Mouse (Mus musculus): ENCODE measurements at regions not wholly inside any gene's neighbourhood (a gene's known extent, or its start where the extent isn't known, plus 50 kb on each side); places are given as distances from the start of the nearest gene placed in this dataset.

- Histone ChIP-seq H3K4me2 (replicated peaks; ENCODE audit: low read depth, low read length) (no peak overlapping the region), H3K4me1 (replicated peaks; ENCODE audit: control insufficient read depth, insufficient read depth, low read length) (no peaks in the 10 kb centered on the region), H3K27me3 (ENCODE audit: control insufficient read depth, insufficient read depth, low read length) (no peaks in the 10 kb centered on the region), H3K9ac (ENCODE audit: low read depth, low read length) (no peak overlapping the region), H3K4me3 (ENCODE audit: low read depth, low read length) (no peak overlapping the region), H3K9me3 (ENCODE audit: control insufficient read depth, low read length) (no peaks in the 10 kb centered on the region), H3K27ac (ENCODE audit: low read depth, low read length) (no peak overlapping the region), H3K36me3 (ENCODE audit: control insufficient read depth, insufficient read depth, low read length) (no peaks in the 10 kb centered on the region)
- no peak for ATAC-seq (ENCODE audit: low FRiP score)
- DNase-seq (ENCODE audit: low spot score): no peak
- WGBS: 84% methylated on average over 5 of the region's 5 CpGs
These were observed 193.8 kb upstream of the Zfp507 start for GRCm38 (mm10) chr7:35996609-35997008.

- no peak for DNase-seq (ENCODE audit: low spot score)
- Histone ChIP-seq H3K9ac (ENCODE audit: low read depth, low read length) (no peak overlapping the region), H3K4me1 (replicated peaks; ENCODE audit: control insufficient read depth, insufficient read depth, low read length) (no peaks in the 10 kb centered on the region), H3K4me3 (ENCODE audit: low read depth, low read length) (no peak overlapping the region), H3K27me3 (ENCODE audit: control insufficient read depth, insufficient read depth, low read length) (no peaks in the 10 kb centered on the region), H3K4me2 (replicated peaks; ENCODE audit: low read depth, low read length) (no peak overlapping the region), H3K36me3 (ENCODE audit: control insufficient read depth, insufficient read depth, low read length) (no peaks in the 10 kb centered on the region), H3K9me3 (ENCODE audit: control insufficient read depth, low read length) (no peaks in the 10 kb centered on the region), H3K27ac (ENCODE audit: low read depth, low read length) (no peak overlapping the region)
- WGBS: 69% methylated on average over 8 of the region's 8 CpGs
- no peak for ATAC-seq (ENCODE audit: low FRiP score)
These were observed 189.7 kb upstream of the Zfp507 start for GRCm38 (mm10) chr7:35992511-35992910.

GRCm38 (mm10) chr7:35991141-35991540 lies 188.3 kb upstream of the Zfp507 start:
- no peak for DNase-seq (ENCODE audit: low spot score)
- H3K4me3 ChIP-seq (ENCODE audit: low read depth, low read length): no peak overlapping the region
- H3K27me3 ChIP-seq (ENCODE audit: control insufficient read depth, insufficient read depth, low read length): no peaks in the 10 kb centered on the region
- H3K9ac ChIP-seq (ENCODE audit: low read depth, low read length): no peak overlapping the region
- ATAC-seq (ENCODE audit: low FRiP score): no peak
- no peak overlapping the region for H3K4me2 ChIP-seq (replicated peaks; ENCODE audit: low read depth, low read length)
- WGBS: 91% methylated on average over 5 of the region's 5 CpGs
- H3K27ac ChIP-seq (ENCODE audit: low read depth, low read length): no peak overlapping the region
- no peaks in the 10 kb centered on the region for H3K9me3 ChIP-seq (ENCODE audit: control insufficient read depth, low read length)
- no peaks in the 10 kb centered on the region for H3K4me1 ChIP-seq (replicated peaks; ENCODE audit: control insufficient read depth, insufficient read depth, low read length)
- H3K36me3 ChIP-seq (ENCODE audit: control insufficient read depth, insufficient read depth, low read length): no peaks in the 10 kb centered on the region

- 88% methylated on average over 8 of the region's 8 CpGs for WGBS
- Histone ChIP-seq H3K27me3 (ENCODE audit: control insufficient read depth, insufficient read depth, low read length) (no peaks in the 10 kb centered on the region), H3K4me1 (replicated peaks; ENCODE audit: control insufficient read depth, insufficient read depth, low read length) (no peaks in the 10 kb centered on the region), H3K36me3 (ENCODE audit: control insufficient read depth, insufficient read depth, low read length) (no peaks in the 10 kb centered on the region), H3K9me3 (ENCODE audit: control insufficient read depth, low read length) (no peaks in the 10 kb centered on the region), H3K27ac (ENCODE audit: low read depth, low read length) (no peak overlapping the region), H3K4me2 (replicated peaks; ENCODE audit: low read depth, low read length) (no peak overlapping the region), H3K9ac (ENCODE audit: low read depth, low read length) (no peak overlapping the region), H3K4me3 (ENCODE audit: low read depth, low read length) (no peak overlapping the region)
- DNase-seq (ENCODE audit: low spot score) (no peak), ATAC-seq (ENCODE audit: low FRiP score) (no peak)
These were observed 186.7 kb upstream of the Zfp507 start for GRCm38 (mm10) chr7:35989456-35989855.

- H3K4me2 ChIP-seq (replicated peaks; ENCODE audit: low read depth, low read length): no peak overlapping the region
- no peak overlapping the region for H3K27ac ChIP-seq (ENCODE audit: low read depth, low read length)
- H3K27me3 ChIP-seq (ENCODE audit: control insufficient read depth, insufficient read depth, low read length): no peaks in the 10 kb centered on the region
- 80% methylated on average over 13 of the region's 13 CpGs for WGBS
- ATAC-seq (ENCODE audit: low FRiP score) (no peak), DNase-seq (ENCODE audit: low spot score) (no peak)
- H3K36me3 ChIP-seq (ENCODE audit: control insufficient read depth, insufficient read depth, low read length): no peaks in the 10 kb centered on the region
- H3K9me3 ChIP-seq (ENCODE audit: control insufficient read depth, low read length): no peaks in the 10 kb centered on the region
- H3K9ac ChIP-seq (ENCODE audit: low read depth, low read length): no peak overlapping the region
- H3K4me3 ChIP-seq (ENCODE audit: low read depth, low read length): no peak overlapping the region
- H3K4me1 ChIP-seq (replicated peaks; ENCODE audit: control insufficient read depth, insufficient read depth, low read length): no peaks in the 10 kb centered on the region
These were observed 185.8 kb upstream of the Zfp507 start for GRCm38 (mm10) chr7:35988449-35989109.

- Histone ChIP-seq H3K36me3 (ENCODE audit: control insufficient read depth, insufficient read depth, low read length) (no peaks in the 10 kb centered on the region), H3K4me3 (ENCODE audit: low read depth, low read length) (no peak overlapping the region), H3K4me2 (replicated peaks; ENCODE audit: low read depth, low read length) (no peak overlapping the region), H3K27me3 (ENCODE audit: control insufficient read depth, insufficient read depth, low read length) (no peaks in the 10 kb centered on the region), H3K9me3 (ENCODE audit: control insufficient read depth, low read length) (no peaks in the 10 kb centered on the region), H3K4me1 (replicated peaks; ENCODE audit: control insufficient read depth, insufficient read depth, low read length) (no peaks in the 10 kb centered on the region), H3K9ac (ENCODE audit: low read depth, low read length) (no peak overlapping the region), H3K27ac (ENCODE audit: low read depth, low read length) (no peak overlapping the region)
- DNase-seq (ENCODE audit: low spot score): no peak
- no peak for ATAC-seq (ENCODE audit: low FRiP score)
- 86% methylated on average over 9 of the region's 9 CpGs for WGBS
These were observed 175.2 kb upstream of the Zfp507 start for GRCm38 (mm10) chr7:35977986-35978385.

- no peak overlapping the region for H3K9ac ChIP-seq (ENCODE audit: low read depth, low read length)
- WGBS: 23% methylated on average over 5 of the region's 5 CpGs
These were observed 155.9 kb upstream of the Zfp507 start for GRCm38 (mm10) chr7:35958731-35959130.

GRCm38 (mm10) chr7:35958052-35958451 lies 155.2 kb upstream of the Zfp507 start:
- Histone ChIP-seq H3K36me3 (ENCODE audit: control insufficient read depth, insufficient read depth, low read length) (no peaks in the 10 kb centered on the region), H3K27me3 (ENCODE audit: control insufficient read depth, insufficient read depth, low read length) (no peaks in the 10 kb centered on the region; the same call in 1 of the 2 replicates), H3K4me3 (ENCODE audit: low read depth, low read length) (no peak overlapping the region), H3K9me3 (ENCODE audit: control insufficient read depth, low read length) (no peaks in the 10 kb centered on the region), H3K4me1 (replicated peaks; ENCODE audit: control insufficient read depth, insufficient read depth, low read length) (no peaks in the 10 kb centered on the region), H3K27ac (ENCODE audit: low read depth, low read length) (no peak overlapping the region), H3K4me2 (replicated peaks; ENCODE audit: low read depth, low read length) (no peak overlapping the region), H3K9ac (ENCODE audit: low read depth, low read length) (no peak overlapping the region)
- 9% methylated on average over 2 of the region's 2 CpGs for WGBS
- DNase-seq (ENCODE audit: low spot score) (peak; percentile 12), ATAC-seq (ENCODE audit: low FRiP score) (no peak)

More at GRCm38 (mm10) chr7:35958731-35959130, 155.9 kb upstream of the Zfp507 start:
- no peak overlapping the region for H3K4me2 ChIP-seq (replicated peaks; ENCODE audit: low read depth, low read length)
- no peak overlapping the region for H3K4me3 ChIP-seq (ENCODE audit: low read depth, low read length)
- H3K4me1 ChIP-seq (replicated peaks; ENCODE audit: control insufficient read depth, insufficient read depth, low read length): no peaks in the 10 kb centered on the region
- no peak overlapping the region for H3K27ac ChIP-seq (ENCODE audit: low read depth, low read length)
- H3K36me3 ChIP-seq (ENCODE audit: control insufficient read depth, insufficient read depth, low read length): no peaks in the 10 kb centered on the region
- DNase-seq (ENCODE audit: low spot score) (peak; percentile 25), ATAC-seq (ENCODE audit: low FRiP score) (no peak)
- no peaks in the 10 kb centered on the region; the same call in 1 of the 2 replicates for H3K27me3 ChIP-seq (ENCODE audit: control insufficient read depth, insufficient read depth, low read length)
- no peaks in the 10 kb centered on the region for H3K9me3 ChIP-seq (ENCODE audit: control insufficient read depth, low read length)

GRCm38 (mm10) chr7:35948794-35949193 lies 146.0 kb upstream of the Zfp507 start:
- Histone ChIP-seq H3K4me1 (replicated peaks; ENCODE audit: control insufficient read depth, insufficient read depth, low read length) (no peaks in the 10 kb centered on the region), H3K27ac (ENCODE audit: low read depth, low read length) (no peak overlapping the region), H3K27me3 (ENCODE audit: control insufficient read depth, insufficient read depth, low read length) (no peaks in the 10 kb centered on the region), H3K36me3 (ENCODE audit: control insufficient read depth, insufficient read depth, low read length) (no peaks in the 10 kb centered on the region), H3K9ac (ENCODE audit: low read depth, low read length) (no peak overlapping the region), H3K9me3 (ENCODE audit: control insufficient read depth, low read length) (no peaks in the 10 kb centered on the region), H3K4me3 (ENCODE audit: low read depth, low read length) (no peak overlapping the region), H3K4me2 (replicated peaks; ENCODE audit: low read depth, low read length) (peak overlapping the region; percentile 17; the same call in 1 of the 2 replicates)
- DNase-seq (ENCODE audit: low spot score) (no peak), ATAC-seq (ENCODE audit: low FRiP score) (no peak)
- whole genome bisulfite sequencing: 9% methylated on average over 6 of the region's 6 CpGs

Data from hindbrain, embryonic 11.5 days (tissue).